Mouse (Mus musculus) adrenal gland, adult (tissue): Measurements from ENCODE around the gene Olfr924.
A peak's percentile ranks its signal among the peaks of the same experiment; 100 is the strongest.
"Not testable (repeated sequence)": the region's sequence is repeated elsewhere in the genome, so short reads cannot be mapped to it uniquely, and the experiment has no call there.

Source experiments
- DNase-seq, 2 experiments: peaks; one replicate each; pipeline ENCODE4 v3.0.0; 2022 to 2023; ENCODE audit warnings: low spot score in 1 of 2; ENCODE audit not compliant: inconsistent age in 2 of 2

Gene Olfr924

GRCm38 (mm10) chr9:38844149-38844548 lies at the start of gene Olfr924:
TSS of gene Olfr924 (plus strand) at chr9:38844449.
- DNase-seq, result no peak

- peak in 1 of 2 experiments; percentile 25 for DNase-seq
Observed at GRCm38 (mm10) chr9:38805696-38806095, 38.6 kb upstream of the Olfr924 start.

GRCm38 (mm10) chr9:38814314-38814713 lies 29.9 kb upstream of the Olfr924 start, which contains the start of gene Olfr922:
TSS of gene Olfr922 (plus strand) at chr9:38814614.
- DNase-seq, result no peak

- DNase-seq, result no peak
Observed at GRCm38 (mm10) chr9:38815458-38815986, 28.7 kb upstream of the Olfr924 start.

GRCm38 (mm10) chr9:38826245-38826644 lies 18.0 kb upstream of the Olfr924 start, which contains the start of gene Olfr923:
TSS of gene Olfr923 (plus strand) at chr9:38826545.
- DNase-seq, result no peak

- DNase-seq, result no peak
Observed at GRCm38 (mm10) chr9:38833027-38833426, 11.2 kb upstream of the Olfr924 start.

- DNase-seq, result no peak
Observed at GRCm38 (mm10) chr9:38854760-38855159, 10.5 kb downstream of the Olfr924 start, which contains the start of gene Olfr26. TSS of gene Olfr26 (plus strand) at chr9:38855060.

- not testable (repeated sequence) for DNase-seq
Observed at GRCm38 (mm10) chr9:38874880-38875279, 30.6 kb downstream of the Olfr924 start.

- DNase-seq, result no peak
Observed at GRCm38 (mm10) chr9:38876826-38877225, 32.6 kb downstream of the Olfr924 start, which contains the start of gene Olfr926. TSS of gene Olfr926 (plus strand) at chr9:38877126.
